Mouse (Mus musculus): ENCODE results near the gene Naa38. TPM values are rescaled to one million over a fixed set of nuclear protein-coding genes. Genes with fewer than 3 reads are reported as not detected.
A peak's percentile ranks its signal among the peaks of the same experiment; 100 is the strongest.

Gene Naa38
- polyA plus RNA-seq, 1 experiment, result 69.8 TPM

DNA sequence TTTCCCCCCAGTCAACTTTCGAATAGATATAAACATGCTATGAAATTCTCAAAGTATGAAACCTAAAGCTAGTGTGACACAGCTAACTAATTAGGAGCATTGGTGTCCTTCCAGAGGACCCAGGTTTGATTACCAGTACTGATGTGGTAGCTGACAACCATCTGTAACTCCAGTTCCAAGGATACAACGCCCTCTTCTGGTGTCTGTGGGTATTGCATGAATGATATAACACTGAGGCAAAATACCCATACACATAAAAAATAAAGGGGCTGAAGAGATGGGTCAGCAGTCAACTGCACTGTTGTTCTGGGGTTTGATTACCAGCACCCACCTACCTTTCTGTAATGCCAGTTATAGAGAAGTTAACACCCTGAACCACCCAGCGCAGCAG lies 22.5 kb upstream of the Naa38 start:
- Histone ChIP-seq H3K27ac (ENCODE audit: insufficient read depth, low read depth, low read length) (no peak overlapping the region), H3K4me1 (ENCODE audit: control insufficient read depth, insufficient read depth, low read length) (peaks cover 2% of the 10 kb centered on the region; the same call in 1 of the 2 replicates), H3K4me3 (ENCODE audit: insufficient read depth, low read length) (no peak overlapping the region)
- TF ChIP-seq POLR2A (IDR thresholded peaks at IDR 0.05; ENCODE audit: borderline replicate concordance, low read depth, low read length) (no peak), CTCF (IDR thresholded peaks at IDR 0.05; ENCODE audit: low read depth, low read length) (no peak)

DNA sequence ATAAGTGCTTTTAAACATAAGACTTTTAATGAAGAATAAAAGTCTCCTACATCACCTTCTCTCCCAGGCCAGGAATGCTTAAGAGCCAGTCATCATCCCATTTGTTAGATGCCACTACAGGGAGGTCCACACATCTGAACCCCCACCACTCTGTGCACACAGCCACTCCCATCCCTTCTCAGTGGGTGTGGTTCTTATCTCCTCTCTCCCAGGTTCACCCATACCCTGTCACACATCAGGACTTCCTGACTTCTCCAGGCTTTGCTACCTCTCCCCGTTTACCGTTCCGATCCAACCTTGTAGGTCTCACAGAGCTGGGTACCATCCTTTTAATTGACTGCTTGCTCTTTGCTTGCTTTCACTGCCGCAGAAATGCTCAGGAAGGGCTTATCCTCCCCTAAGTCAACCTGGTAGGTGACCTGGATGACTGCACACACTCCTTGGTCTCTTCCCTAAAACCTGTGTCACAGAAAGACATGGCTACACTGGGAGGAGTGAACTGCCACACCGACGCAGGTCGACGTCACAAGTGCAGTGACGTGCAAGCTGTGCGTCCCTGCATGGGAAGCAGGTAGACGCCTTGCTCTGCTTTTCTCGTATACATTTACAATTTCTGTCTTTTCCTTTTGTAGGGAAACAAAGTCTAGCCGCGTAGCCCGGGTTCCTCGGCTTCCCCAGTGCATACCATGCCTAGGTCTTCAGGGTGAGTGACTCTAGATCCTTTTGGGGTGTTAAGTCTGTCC lies 21.9 kb upstream of the Naa38 start:
- TF ChIP-seq CTCF (IDR thresholded peaks at IDR 0.05; ENCODE audit: low read depth, low read length), result no peak
- Histone ChIP-seq H3K27ac (ENCODE audit: insufficient read depth, low read depth, low read length) (no peak overlapping the region), H3K4me1 (ENCODE audit: control insufficient read depth, insufficient read depth, low read length) (peaks cover 2% of the 10 kb centered on the region; the same call in 1 of the 2 replicates), H3K4me3 (ENCODE audit: insufficient read depth, low read length) (no peak overlapping the region)

DNA sequence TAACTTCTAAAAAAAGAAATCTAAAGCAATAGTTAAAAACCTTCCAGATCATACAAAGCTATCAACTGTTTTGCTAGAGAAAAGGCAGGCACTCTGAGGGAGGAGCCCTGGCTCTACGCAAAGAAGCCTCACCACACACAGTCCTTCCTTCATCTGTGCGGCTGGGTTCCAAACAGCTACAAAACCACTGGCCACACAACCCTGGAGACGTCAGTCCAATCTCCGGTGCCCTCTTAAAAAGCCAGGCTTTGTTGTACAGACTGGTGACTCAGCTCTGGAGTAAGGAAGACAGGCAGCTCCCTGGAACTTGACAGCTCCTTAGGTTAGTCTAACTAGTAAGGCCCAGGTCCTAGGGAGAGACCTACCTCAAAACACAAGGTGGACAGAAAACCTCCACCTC lies 19.6 kb upstream of the Naa38 start:
- Histone ChIP-seq H3K4me1 (ENCODE audit: control insufficient read depth, insufficient read depth, low read length) (peaks cover 14% of the 10 kb centered on the region), H3K4me3 (ENCODE audit: insufficient read depth, low read length) (no peak overlapping the region), H3K27ac (ENCODE audit: insufficient read depth, low read depth, low read length) (no peak overlapping the region)
- TF ChIP-seq CTCF (IDR thresholded peaks at IDR 0.05; ENCODE audit: low read depth, low read length) (no peak), POLR2A (IDR thresholded peaks at IDR 0.05; ENCODE audit: borderline replicate concordance, low read depth, low read length) (no peak)

DNA sequence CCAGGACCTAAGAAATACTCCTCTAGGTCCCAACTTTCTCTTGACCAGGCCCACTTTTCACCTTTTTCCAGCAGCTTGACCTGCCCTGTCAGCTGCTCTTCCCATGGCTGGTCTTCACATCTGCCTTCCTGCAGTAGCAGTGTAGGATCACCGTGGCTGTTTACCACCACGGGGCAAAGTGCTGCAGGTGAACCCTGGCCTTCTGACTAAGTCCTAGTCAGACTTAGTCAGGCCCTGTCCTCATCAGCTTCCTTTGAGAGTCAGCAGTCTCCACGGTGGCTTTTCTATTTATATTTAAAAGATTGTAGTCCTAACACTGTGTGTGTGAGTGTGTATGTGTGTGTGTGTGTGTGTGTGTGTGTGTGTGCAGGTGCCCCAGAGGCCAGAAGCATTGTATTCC lies 17.5 kb upstream of the Naa38 start:
- H3K27ac ChIP-seq (ENCODE audit: insufficient read depth, low read depth, low read length), result no peak overlapping the region
- TF ChIP-seq POLR2A (IDR thresholded peaks at IDR 0.05; ENCODE audit: borderline replicate concordance, low read depth, low read length) (no peak), CTCF (IDR thresholded peaks at IDR 0.05; ENCODE audit: low read depth, low read length) (no peak)
- no peak overlapping the region for H3K4me3 ChIP-seq (ENCODE audit: insufficient read depth, low read length)
- H3K4me1 ChIP-seq (ENCODE audit: control insufficient read depth, insufficient read depth, low read length), result peaks cover 14% of the 10 kb centered on the region

DNA sequence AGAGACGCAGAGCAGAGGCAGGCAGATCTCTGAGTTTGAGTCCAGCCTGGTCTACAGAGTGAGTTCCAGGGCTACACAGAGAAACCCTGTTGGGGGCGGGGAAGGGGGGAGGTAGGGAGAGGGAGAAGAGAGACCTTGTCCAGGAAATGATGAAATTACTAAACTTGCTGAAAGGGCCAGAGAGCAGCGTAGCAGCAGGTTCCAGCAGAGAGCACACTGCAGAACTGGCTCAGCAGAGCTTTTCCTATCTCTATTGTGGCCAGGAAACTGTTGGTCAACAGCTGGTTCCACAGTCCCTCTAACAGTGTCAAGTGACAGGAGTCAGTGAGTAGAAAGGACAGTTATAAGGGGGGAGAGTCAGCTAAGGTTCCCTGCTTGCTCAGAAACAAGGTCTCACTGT lies 15.7 kb upstream of the Naa38 start:
- H3K4me3 ChIP-seq (ENCODE audit: insufficient read depth, low read length), result no peak overlapping the region
- TF ChIP-seq CTCF (IDR thresholded peaks at IDR 0.05; ENCODE audit: low read depth, low read length) (no peak), POLR2A (IDR thresholded peaks at IDR 0.05; ENCODE audit: borderline replicate concordance, low read depth, low read length) (no peak)
- peak overlapping the region; percentile 66 for H3K27ac ChIP-seq (ENCODE audit: insufficient read depth, low read depth, low read length)
- H3K4me1 ChIP-seq (ENCODE audit: control insufficient read depth, insufficient read depth, low read length), result peaks cover 14% of the 10 kb centered on the region

DNA sequence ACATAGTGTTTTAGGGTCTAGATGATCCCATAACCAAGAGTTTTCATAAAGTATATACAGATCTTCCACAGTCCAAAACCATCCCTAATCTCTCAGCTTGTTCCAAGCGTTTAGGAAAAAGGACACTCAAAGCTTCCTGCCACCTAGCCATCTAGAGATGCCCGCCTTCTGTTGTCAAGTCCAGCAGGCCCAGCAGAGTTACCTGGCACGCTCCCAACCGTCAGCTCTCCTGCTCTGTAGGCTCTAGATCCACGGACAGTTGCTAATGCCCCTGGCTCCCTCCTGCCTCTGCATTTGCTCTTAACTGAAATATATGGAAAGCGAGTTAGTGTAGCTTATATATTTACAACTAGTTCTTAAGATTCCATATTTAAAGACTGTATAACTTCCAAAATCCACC lies 13.9 kb upstream of the Naa38 start:
- H3K4me1 ChIP-seq (ENCODE audit: control insufficient read depth, insufficient read depth, low read length), result peaks cover 13% of the 10 kb centered on the region
- H3K27ac ChIP-seq (ENCODE audit: insufficient read depth, low read depth, low read length), result no peak overlapping the region
- TF ChIP-seq CTCF (IDR thresholded peaks at IDR 0.05; ENCODE audit: low read depth, low read length) (no peak), POLR2A (IDR thresholded peaks at IDR 0.05; ENCODE audit: borderline replicate concordance, low read depth, low read length) (no peak)
- no peak overlapping the region for H3K4me3 ChIP-seq (ENCODE audit: insufficient read depth, low read length)

DNA sequence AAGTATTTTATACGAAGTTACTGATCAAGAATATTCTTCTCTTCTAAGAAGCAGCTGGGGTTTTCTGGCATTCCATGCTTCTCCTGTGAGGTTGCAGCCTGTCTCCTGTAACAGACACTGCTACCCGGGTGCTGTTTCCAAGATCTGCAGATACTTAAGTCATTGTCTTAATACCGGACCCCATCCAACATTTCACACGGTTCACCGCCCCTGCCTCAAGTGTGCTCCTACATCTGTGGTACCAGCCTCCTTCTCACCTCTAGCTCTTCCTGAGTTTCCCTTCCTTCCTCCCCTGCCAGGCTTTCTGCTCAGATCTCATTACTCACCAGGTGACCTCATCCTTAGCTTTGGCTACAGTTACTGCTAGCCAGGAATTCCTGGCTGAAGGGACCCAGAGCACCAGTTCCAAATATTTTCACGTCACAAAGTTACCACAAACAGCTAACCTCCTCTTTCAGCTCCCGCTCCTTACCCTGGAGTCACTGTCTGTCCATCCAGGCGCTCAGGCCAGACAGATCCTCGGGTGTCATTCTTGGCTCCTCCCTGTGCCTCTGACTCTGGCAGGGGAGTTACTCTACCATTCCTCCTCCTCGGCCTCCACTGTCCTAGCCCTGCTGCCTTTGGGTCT lies 12.7 kb upstream of the Naa38 start:
- Histone ChIP-seq H3K4me3 (ENCODE audit: insufficient read depth, low read length) (no peak overlapping the region), H3K4me1 (ENCODE audit: control insufficient read depth, insufficient read depth, low read length) (peaks cover 13% of the 10 kb centered on the region), H3K27ac (ENCODE audit: insufficient read depth, low read depth, low read length) (no peak overlapping the region)
- no peak for TF ChIP-seq POLR2A (IDR thresholded peaks at IDR 0.05; ENCODE audit: borderline replicate concordance, low read depth, low read length)
- no peak for TF ChIP-seq CTCF (IDR thresholded peaks at IDR 0.05; ENCODE audit: low read depth, low read length)

DNA sequence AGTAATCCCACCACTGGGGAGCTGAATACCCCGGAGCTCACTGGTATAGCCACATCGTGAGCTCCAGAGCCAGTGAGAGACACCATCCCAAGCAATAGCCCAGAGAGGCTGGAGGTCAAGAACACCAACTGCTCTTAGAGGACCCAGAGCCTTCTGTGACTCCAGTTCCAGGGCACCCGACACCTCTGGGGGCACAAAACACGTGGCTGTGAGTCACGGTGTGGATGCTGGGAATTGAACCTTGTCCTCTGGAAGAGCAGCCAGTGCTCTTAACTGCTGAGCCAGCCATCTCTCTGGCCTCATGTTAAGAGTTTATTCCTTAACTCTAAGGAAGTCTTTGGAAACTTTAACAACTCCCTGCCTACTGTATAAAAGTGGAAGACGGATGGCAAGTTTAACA lies 10.3 kb upstream of the Naa38 start:
- Histone ChIP-seq H3K4me1 (ENCODE audit: control insufficient read depth, insufficient read depth, low read length) (peaks cover 8% of the 10 kb centered on the region), H3K27ac (ENCODE audit: insufficient read depth, low read depth, low read length) (no peak overlapping the region), H3K4me3 (ENCODE audit: insufficient read depth, low read length) (no peak overlapping the region)
- TF ChIP-seq CTCF (IDR thresholded peaks at IDR 0.05; ENCODE audit: low read depth, low read length) (no peak), POLR2A (IDR thresholded peaks at IDR 0.05; ENCODE audit: borderline replicate concordance, low read depth, low read length) (no peak)

DNA sequence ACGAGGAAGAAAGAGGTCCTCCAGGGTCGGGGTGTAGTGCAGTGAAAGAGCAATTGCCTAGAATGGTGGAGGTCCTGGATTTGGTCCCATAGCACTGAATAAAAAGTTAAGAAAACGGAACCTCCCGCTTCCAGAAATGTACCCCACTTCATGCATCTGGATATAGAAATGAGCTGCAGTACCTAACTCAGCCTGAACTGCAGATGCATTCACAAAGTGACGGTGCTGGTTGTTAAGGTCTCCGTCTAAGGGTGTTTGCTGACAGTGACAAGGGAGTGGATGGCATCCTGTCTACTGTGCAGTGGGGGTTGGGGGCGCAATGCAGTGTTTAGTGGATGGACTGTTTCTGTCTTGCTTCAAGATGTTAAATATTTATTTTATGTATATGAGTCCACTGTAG lies 8.5 kb upstream of the Naa38 start:
- no peak for TF ChIP-seq CTCF (IDR thresholded peaks at IDR 0.05; ENCODE audit: low read depth, low read length)
- no peak for TF ChIP-seq POLR2A (IDR thresholded peaks at IDR 0.05; ENCODE audit: borderline replicate concordance, low read depth, low read length)
- Histone ChIP-seq H3K4me1 (ENCODE audit: control insufficient read depth, insufficient read depth, low read length) (0 out of 2 replicates have a peak, but pooled peaks cover 3% of the 10 kb centered on the region), H3K4me3 (ENCODE audit: insufficient read depth, low read length) (no peak overlapping the region), H3K27ac (ENCODE audit: insufficient read depth, low read depth, low read length) (no peak overlapping the region)

DNA sequence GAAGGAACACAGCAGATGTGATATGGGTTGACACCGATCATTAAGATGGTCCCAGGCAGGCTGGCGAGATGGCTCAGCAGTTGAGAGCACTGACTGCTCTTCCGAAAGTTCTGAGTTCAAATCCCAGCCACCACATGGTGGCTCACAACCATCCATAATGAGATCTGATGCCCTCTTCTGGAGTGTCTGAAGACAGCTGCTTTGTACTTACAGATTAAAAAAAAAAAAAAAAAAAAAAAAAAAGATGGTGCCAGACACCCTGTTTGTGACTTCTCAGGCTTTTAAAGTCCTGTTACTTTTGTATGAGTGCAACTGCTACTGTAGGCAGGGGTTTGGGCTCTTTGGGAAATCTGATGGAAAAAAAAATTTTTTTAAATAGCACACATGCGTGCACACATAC lies 6.6 kb upstream of the Naa38 start:
- H3K27ac ChIP-seq (ENCODE audit: insufficient read depth, low read depth, low read length), result no peak overlapping the region
- no peak for TF ChIP-seq POLR2A (IDR thresholded peaks at IDR 0.05; ENCODE audit: borderline replicate concordance, low read depth, low read length)
- no peak for TF ChIP-seq CTCF (IDR thresholded peaks at IDR 0.05; ENCODE audit: low read depth, low read length)
- 0 out of 2 replicates have a peak, but pooled peaks cover 3% of the 10 kb centered on the region for H3K4me1 ChIP-seq (ENCODE audit: control insufficient read depth, insufficient read depth, low read length)
- no peak overlapping the region for H3K4me3 ChIP-seq (ENCODE audit: insufficient read depth, low read length)
